Mouse (Mus musculus): ENCODE measurements around the gene Osbpl3. TPM values are rescaled to one million over a fixed set of nuclear protein-coding genes. Genes with fewer than 3 reads are reported as not detected.

Osbpl3 gene
- polyA plus RNA-seq, 1 experiment = 26.1 TPM

DNA sequence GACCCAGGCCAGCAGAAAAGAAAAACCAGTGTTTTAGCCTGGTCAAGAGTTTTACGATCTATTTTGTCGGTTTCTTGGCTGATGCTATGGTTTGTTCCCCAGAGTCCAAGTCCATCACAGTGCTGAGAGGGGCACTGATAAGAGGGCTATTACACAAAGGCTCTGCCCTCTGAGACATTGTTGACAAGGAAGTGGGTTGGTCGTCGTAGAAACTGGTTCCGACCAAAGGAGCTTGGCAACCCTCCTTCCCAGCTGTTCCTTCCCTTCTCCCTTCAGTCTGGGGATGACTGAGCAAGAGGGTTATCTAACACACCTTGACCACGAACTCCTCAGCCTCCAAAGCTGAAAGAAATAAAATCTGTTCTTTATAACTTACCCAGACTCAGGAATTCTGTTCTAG is 192.3 kb downstream of the Osbpl3 start, which contains the start of gene Gsdme:
Gsdme (minus strand) TSS at position 193 of the 400 bp plus-strand sequence.
- no peak within 1 kb of the TSS for H3K4me3 ChIP-seq (ENCODE audit: insufficient read depth, low read length)
- H3K4me1 ChIP-seq (ENCODE audit: control insufficient read depth, insufficient read depth, low read length) = peaks cover 8% of the 10 kb centered on the region; the same call in 1 of the 2 replicates
- no peak within 1 kb of the TSS for H3K27ac ChIP-seq (ENCODE audit: insufficient read depth, low read length)
- TF ChIP-seq POLR2A (IDR thresholded peaks at IDR 0.05; ENCODE audit: extremely low read depth, insufficient read depth, low read length) (no peak), CTCF (IDR thresholded peaks at IDR 0.05; ENCODE audit: extremely low read depth, insufficient read depth, low read length) (no peak)

DNA sequence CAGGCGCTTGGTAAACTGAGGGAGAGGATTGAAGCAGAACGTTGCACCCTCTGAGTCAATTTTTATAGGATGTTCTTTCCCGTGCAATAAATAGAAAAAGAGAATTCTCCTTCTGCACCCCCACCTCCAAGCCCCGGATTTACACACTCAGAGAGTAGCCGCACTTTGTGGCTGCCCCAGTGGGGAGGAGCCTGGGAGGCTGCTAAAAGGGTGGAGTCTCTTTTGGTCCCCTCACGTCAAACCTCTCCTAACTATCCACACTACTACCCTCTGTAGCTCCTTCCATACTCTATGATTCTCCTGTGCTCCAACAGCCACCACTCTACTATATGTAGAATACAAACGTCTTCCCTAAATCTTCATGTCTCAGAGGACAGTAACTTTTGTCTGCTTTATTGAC is 193.7 kb downstream of the Osbpl3 start:
- peak overlapping the region; percentile 86 for H3K4me3 ChIP-seq (ENCODE audit: insufficient read depth, low read length)
- H3K4me1 ChIP-seq (ENCODE audit: control insufficient read depth, insufficient read depth, low read length) = peaks cover 8% of the 10 kb centered on the region; the same call in 1 of the 2 replicates
- TF ChIP-seq CTCF (IDR thresholded peaks at IDR 0.05; ENCODE audit: extremely low read depth, insufficient read depth, low read length) (no peak), POLR2A (IDR thresholded peaks at IDR 0.05; ENCODE audit: extremely low read depth, insufficient read depth, low read length) (no peak)
- no peak overlapping the region for H3K27ac ChIP-seq (ENCODE audit: insufficient read depth, low read length)

DNA sequence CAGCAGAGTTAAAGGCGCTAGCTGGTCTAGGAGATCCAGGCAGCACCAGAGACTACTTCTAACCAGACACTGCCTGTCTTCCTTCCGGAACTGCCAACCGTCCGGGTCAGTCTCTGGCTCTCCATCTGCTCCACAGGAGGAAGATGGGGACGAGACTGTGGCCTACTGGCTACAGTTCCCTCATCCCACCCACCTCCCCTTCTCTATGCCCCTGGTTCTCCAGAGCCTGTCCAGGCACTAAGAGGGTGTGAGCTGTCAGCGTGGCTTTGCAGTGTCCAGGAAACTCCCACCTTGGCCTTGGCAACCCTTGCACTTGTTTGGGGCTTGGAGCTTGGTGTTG is 194.1 kb downstream of the Osbpl3 start:
- H3K27ac ChIP-seq (ENCODE audit: insufficient read depth, low read length) = 0 out of 2 replicates have a peak overlapping the region, but pooled peaks have one; percentile 2
- H3K4me1 ChIP-seq (ENCODE audit: control insufficient read depth, insufficient read depth, low read length) = peaks cover 8% of the 10 kb centered on the region; the same call in 1 of the 2 replicates
- H3K4me3 ChIP-seq (ENCODE audit: insufficient read depth, low read length) = peak overlapping the region; percentile 86
- TF ChIP-seq POLR2A (IDR thresholded peaks at IDR 0.05; ENCODE audit: extremely low read depth, insufficient read depth, low read length) = no peak
- TF ChIP-seq CTCF (IDR thresholded peaks at IDR 0.05; ENCODE audit: extremely low read depth, insufficient read depth, low read length) = no peak

DNA sequence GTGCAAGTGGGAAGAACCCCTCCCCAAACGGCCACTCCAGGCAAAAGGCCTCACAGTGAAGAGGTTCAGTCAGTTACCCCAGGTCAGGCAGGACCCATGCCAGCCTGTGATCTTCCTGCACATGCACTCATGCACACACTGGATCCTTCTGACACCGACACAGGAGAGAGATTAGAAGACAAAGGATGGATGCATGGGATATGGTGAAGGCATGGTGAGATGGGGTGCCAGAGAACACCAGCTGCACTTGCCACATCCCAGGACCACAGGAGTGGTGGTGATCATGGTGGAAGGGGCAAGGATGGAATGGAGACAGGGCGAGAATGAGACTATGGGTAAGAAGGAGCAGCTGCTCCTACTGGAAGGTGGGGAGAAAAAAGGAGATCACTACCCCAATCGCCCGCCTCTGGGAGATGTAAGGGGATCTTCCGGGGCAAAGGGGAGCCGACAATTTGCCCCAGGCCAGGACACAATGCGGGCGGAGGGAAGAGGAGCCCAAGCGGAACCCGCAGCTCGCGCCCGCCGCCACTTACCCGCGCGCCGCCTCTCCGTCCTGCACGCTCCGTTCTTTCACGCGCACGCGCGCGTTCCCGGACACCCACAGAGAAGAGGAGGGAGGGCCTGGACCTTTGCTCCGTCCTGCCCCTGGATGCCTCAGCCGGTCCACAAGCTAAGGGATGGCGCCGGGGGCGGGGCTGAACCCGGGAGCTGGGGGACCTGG is 194.6 kb downstream of the Osbpl3 start:
- Histone ChIP-seq H3K4me1 (ENCODE audit: control insufficient read depth, insufficient read depth, low read length) (peaks cover 8% of the 10 kb centered on the region; the same call in 1 of the 2 replicates), H3K4me3 (ENCODE audit: insufficient read depth, low read length) (peak overlapping the region; percentile 86), H3K27ac (ENCODE audit: insufficient read depth, low read length) (peak overlapping the region; percentile 48)
- TF ChIP-seq CTCF (IDR thresholded peaks at IDR 0.05; ENCODE audit: extremely low read depth, insufficient read depth, low read length) = no peak
- peak; percentile 75; the same call in 1 of the 2 replicates for TF ChIP-seq POLR2A (IDR thresholded peaks at IDR 0.05; ENCODE audit: extremely low read depth, insufficient read depth, low read length)

DNA sequence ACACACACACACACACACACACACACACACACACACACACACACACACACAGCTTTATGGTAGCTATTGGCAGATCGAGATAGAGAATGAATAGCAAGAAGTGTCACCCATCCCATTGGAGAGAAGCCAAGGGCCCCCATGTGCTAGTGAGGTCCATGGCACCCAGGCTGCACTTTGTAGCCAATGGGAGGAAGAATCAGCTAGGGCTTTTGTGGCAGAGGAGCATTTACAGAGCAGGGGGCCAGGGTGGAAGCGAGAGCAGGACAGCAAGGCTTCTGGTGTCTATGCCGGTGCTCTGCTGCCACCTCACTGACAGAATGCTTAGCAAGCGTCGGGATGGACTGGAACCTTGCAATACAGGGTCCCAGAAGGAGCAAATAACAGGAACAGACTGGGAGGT is 200.6 kb downstream of the Osbpl3 start:
- TF ChIP-seq CTCF (IDR thresholded peaks at IDR 0.05; ENCODE audit: extremely low read depth, insufficient read depth, low read length) (no peak), POLR2A (IDR thresholded peaks at IDR 0.05; ENCODE audit: extremely low read depth, insufficient read depth, low read length) (no peak)
- no peak overlapping the region for H3K4me3 ChIP-seq (ENCODE audit: insufficient read depth, low read length)
- H3K27ac ChIP-seq (ENCODE audit: insufficient read depth, low read length) = no peak overlapping the region
- 0 out of 2 replicates have a peak, but pooled peaks cover 2% of the 10 kb centered on the region for H3K4me1 ChIP-seq (ENCODE audit: control insufficient read depth, insufficient read depth, low read length)

GRCm38 (mm10) chr6:50254723-50255184 is 201.2 kb downstream of the Osbpl3 start:
- Histone ChIP-seq H3K4me1 (ENCODE audit: control insufficient read depth, insufficient read depth, low read length) (no peaks in the 10 kb centered on the region), H3K4me3 (ENCODE audit: insufficient read depth, low read length) (no peak overlapping the region), H3K27ac (ENCODE audit: insufficient read depth, low read length) (no peak overlapping the region)
- TF ChIP-seq POLR2A (IDR thresholded peaks at IDR 0.05; ENCODE audit: extremely low read depth, insufficient read depth, low read length) (no peak), CTCF (IDR thresholded peaks at IDR 0.05; ENCODE audit: extremely low read depth, insufficient read depth, low read length) (no peak)

DNA sequence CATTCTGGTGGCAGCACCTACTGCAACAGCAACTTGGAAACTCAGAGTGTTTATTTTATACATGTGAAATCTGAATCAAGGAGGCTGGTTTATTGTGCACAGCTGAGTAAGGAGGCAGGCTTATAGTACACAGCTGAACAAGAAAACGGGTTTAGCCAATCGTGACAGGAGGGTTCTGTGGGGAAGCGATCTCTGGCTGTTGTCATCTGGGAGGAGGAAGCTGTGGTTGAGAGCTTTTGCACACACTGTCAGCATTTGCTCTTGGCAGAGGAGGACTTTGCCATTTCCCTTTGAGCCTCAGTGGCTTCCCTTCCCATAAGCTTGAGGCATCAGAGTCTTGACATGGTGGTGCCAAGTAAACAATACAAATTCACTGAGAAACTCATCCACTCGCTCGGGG is 203.3 kb downstream of the Osbpl3 start:
- H3K27ac ChIP-seq (ENCODE audit: insufficient read depth, low read length) = no peak overlapping the region
- H3K4me3 ChIP-seq (ENCODE audit: insufficient read depth, low read length) = no peak overlapping the region
- H3K4me1 ChIP-seq (ENCODE audit: control insufficient read depth, insufficient read depth, low read length) = no peaks in the 10 kb centered on the region
- TF ChIP-seq POLR2A (IDR thresholded peaks at IDR 0.05; ENCODE audit: extremely low read depth, insufficient read depth, low read length) (no peak), CTCF (IDR thresholded peaks at IDR 0.05; ENCODE audit: extremely low read depth, insufficient read depth, low read length) (no peak)

GRCm38 (mm10) chr6:50247791-50248190 is 208.2 kb downstream of the Osbpl3 start:
- H3K4me1 ChIP-seq (ENCODE audit: control insufficient read depth, insufficient read depth, low read length) = no peaks in the 10 kb centered on the region
- TF ChIP-seq CTCF (IDR thresholded peaks at IDR 0.05; ENCODE audit: extremely low read depth, insufficient read depth, low read length) (no peak), POLR2A (IDR thresholded peaks at IDR 0.05; ENCODE audit: extremely low read depth, insufficient read depth, low read length) (no peak)
- no peak overlapping the region for H3K27ac ChIP-seq (ENCODE audit: insufficient read depth, low read length)
- H3K4me3 ChIP-seq (ENCODE audit: insufficient read depth, low read length) = no peak overlapping the region

DNA sequence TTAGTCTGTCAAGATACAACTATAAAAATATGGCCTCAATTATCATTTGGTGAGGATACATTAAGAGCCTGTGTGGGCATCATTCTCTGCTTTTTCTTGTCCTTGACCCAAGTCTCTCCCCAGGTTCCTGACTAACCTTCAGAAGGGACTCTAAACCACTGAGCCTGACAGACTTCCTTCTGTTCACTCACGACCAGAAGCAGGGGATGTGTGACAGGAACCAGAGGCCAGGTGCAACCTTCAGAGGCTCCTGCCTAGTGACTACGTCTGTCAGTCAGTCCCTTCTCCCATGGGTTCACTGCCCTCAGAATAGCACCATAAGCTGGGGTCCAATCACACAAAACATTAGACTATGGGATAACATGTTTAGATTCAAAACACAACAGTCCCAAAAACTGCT is 208.6 kb downstream of the Osbpl3 start:
- TF ChIP-seq CTCF (IDR thresholded peaks at IDR 0.05; ENCODE audit: extremely low read depth, insufficient read depth, low read length) (no peak), POLR2A (IDR thresholded peaks at IDR 0.05; ENCODE audit: extremely low read depth, insufficient read depth, low read length) (no peak)
- Histone ChIP-seq H3K4me3 (ENCODE audit: insufficient read depth, low read length) (no peak overlapping the region), H3K27ac (ENCODE audit: insufficient read depth, low read length) (no peak overlapping the region), H3K4me1 (ENCODE audit: control insufficient read depth, insufficient read depth, low read length) (no peaks in the 10 kb centered on the region)

GRCm38 (mm10) chr6:50244967-50245366 is 211.0 kb downstream of the Osbpl3 start:
- no peak overlapping the region for H3K27ac ChIP-seq (ENCODE audit: insufficient read depth, low read length)
- no peak overlapping the region for H3K4me3 ChIP-seq (ENCODE audit: insufficient read depth, low read length)
- TF ChIP-seq CTCF (IDR thresholded peaks at IDR 0.05; ENCODE audit: extremely low read depth, insufficient read depth, low read length) (no peak), POLR2A (IDR thresholded peaks at IDR 0.05; ENCODE audit: extremely low read depth, insufficient read depth, low read length) (no peak)
- H3K4me1 ChIP-seq (ENCODE audit: control insufficient read depth, insufficient read depth, low read length) = no peaks in the 10 kb centered on the region

Measured in cortical plate, adult 2 months (tissue).